Mouse (Mus musculus): ENCODE data around the gene Olfr52.

DNA sequence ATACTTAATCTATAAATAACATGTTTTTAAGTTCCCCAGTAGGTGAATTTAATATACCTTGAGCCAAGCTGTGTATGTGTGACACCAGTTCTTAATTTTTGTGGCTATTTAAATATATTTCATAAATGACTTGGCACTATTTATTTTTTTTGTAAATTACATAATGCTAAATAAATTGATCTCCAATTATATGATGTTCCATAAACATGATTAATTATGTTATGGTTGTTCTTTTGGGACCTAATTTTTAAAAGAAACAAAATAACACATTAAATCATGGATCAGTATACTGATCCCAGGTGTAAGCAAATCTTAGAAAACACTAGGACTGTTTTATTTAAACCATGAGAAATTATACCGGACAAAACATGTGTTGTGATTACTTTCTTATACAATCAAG, 49.7 kb downstream of the Olfr52 start, which contains the start of gene Olfr1039:
- no peak for TF ChIP-seq CTCF (IDR thresholded peaks at IDR 0.05; ENCODE audit: control insufficient read depth, insufficient read depth, low read length)
- TF ChIP-seq POLR2A (IDR thresholded peaks at IDR 0.05; ENCODE audit: borderline replicate concordance, control insufficient read depth, low read depth, low read length): no peak

All from bone marrow, adult 2 months (tissue).